Mouse (Mus musculus): ENCODE measurements at regions not wholly inside any gene's neighbourhood (a gene's known extent, or its start where the extent isn't known, plus 50 kb on each side); places are given as distances from the start of the nearest gene placed in this dataset.

DNA sequence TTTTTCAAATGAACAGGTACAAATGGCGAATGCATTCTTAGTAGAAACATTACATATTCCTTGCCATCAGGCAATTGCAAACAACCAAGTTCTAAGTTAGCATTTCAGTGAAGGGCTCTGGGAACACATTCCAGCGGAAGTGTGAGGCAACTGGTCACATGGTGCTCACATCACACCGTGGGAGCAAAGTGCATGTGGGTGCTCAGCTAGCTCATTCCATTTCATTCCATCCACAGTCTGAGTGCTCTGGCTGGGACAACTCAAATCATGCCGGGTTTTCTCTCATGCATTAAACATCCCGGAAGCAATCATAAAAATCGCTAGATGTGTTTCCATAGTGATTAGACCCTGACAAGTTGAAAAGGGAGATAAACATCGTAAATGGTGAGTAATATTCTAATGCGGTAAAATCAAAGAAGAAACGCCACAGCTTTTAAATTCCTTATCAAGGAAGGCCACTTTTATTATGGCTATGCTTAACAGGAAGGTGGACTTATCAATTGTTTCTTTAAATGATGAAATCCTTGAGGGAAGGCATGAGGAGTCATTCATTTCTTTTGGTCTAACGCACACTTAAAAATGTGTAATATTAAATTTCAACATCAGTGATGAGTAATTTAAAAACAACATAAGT lies 104.1 kb downstream of the Rassf9 start:
- no peak for ATAC-seq (ENCODE audit: insufficient number of reproducible peaks, insufficient read depth, low FRiP score, low TSS enrichment)

More for the DNA sequence above, 104.1 kb downstream of the Rassf9 start:
- Histone ChIP-seq H3K27ac (no peak overlapping the region), H3K4me1 (no peaks in the 10 kb centered on the region), H3K4me3 (no peak overlapping the region), H3K4me2 (replicated peaks) (no peak overlapping the region), H3K9ac (no peak overlapping the region), H3K9me3 (no peaks in the 10 kb centered on the region), H3K27me3 (no peaks in the 10 kb centered on the region), H3K36me3 (no peaks in the 10 kb centered on the region)
- WGBS: 89% methylated on average over 10 of the region's 10 CpGs

All from embryonic facial prominence, embryonic 12.5 days (tissue).